Mouse (Mus musculus): ENCODE measurements around the gene Osbpl7. TPM values are rescaled to one million over a fixed set of nuclear protein-coding genes. Genes with fewer than 3 reads are reported as not detected.
A peak's percentile ranks its signal among the peaks of the same experiment; 100 is the strongest.

Osbpl7 gene
- total and polyA plus RNA-seq, 2 experiments = 1.7 to 2.2 TPM

GRCm38 (mm10) chr11:97041022-97041899, 9.2 kb upstream of the Osbpl7 start, which contains the start of the genes Lrrc46 and Mrpl10:
Gene Lrrc46, minus strand, starts transcription at chr11:97041407.
Gene Mrpl10, plus strand, starts transcription at chr11:97041560.
- Histone ChIP-seq H3K9ac (ENCODE audit: low read depth, low read length) (peak within 1 kb of the TSS; percentile 90), H3K4me3 (ENCODE audit: insufficient read depth, low read depth, low read length) (peak within 1 kb of the TSS; percentile 85), H3K4me1 (ENCODE audit: control insufficient read depth, insufficient read depth, low read length) (peaks cover 6% of the 10 kb centered on the region), H3K36me3 (ENCODE audit: control insufficient read depth, insufficient read depth, low read length) (no peaks in the 10 kb centered on the region), H3K27me3 (ENCODE audit: control insufficient read depth, insufficient read depth, low read length) (no peaks in the 10 kb centered on the region), H3K27ac (replicated peaks; ENCODE audit: insufficient read depth, low read depth, low read length) (peak within 1 kb of the TSS; percentile 60), H3K79me2 (ENCODE audit: control insufficient read depth, insufficient read depth, low read length) (peaks cover 3% of the 10 kb centered on the region; the same call in 1 of the 2 replicates)
- TF ChIP-seq POLR2A (IDR thresholded peaks at IDR 0.05; ENCODE audit: extremely low read depth, insufficient read depth, low read length) (peak; percentile 56), CTCF (IDR thresholded peaks at IDR 0.05; ENCODE audit: low read depth, low read length) (no peak)
- under 1% methylated on average over 48 of the region's 48 CpGs for WGBS
- DNase-seq (ENCODE audit: extremely low read depth, low read depth, low spot score) = peak; percentile 75

GRCm38 (mm10) chr11:97044902-97045301, 5.5 kb upstream of the Osbpl7 start:
- 95% methylated on average over 8 of the region's 8 CpGs for WGBS
- H3K79me2 ChIP-seq (ENCODE audit: control insufficient read depth, insufficient read depth, low read length) = peaks cover 3% of the 10 kb centered on the region; the same call in 1 of the 2 replicates
- H3K4me3 ChIP-seq (ENCODE audit: insufficient read depth, low read depth, low read length) = no peak overlapping the region
- no peaks in the 10 kb centered on the region for H3K36me3 ChIP-seq (ENCODE audit: control insufficient read depth, insufficient read depth, low read length)
- H3K27ac ChIP-seq (replicated peaks; ENCODE audit: insufficient read depth, low read depth, low read length) = no peak overlapping the region
- no peaks in the 10 kb centered on the region for H3K27me3 ChIP-seq (ENCODE audit: control insufficient read depth, insufficient read depth, low read length)
- no peak overlapping the region for H3K9ac ChIP-seq (ENCODE audit: low read depth, low read length)
- TF ChIP-seq CTCF (IDR thresholded peaks at IDR 0.05; ENCODE audit: low read depth, low read length) (no peak), POLR2A (IDR thresholded peaks at IDR 0.05; ENCODE audit: extremely low read depth, insufficient read depth, low read length) (no peak)
- DNase-seq (ENCODE audit: extremely low read depth, low read depth, low spot score) = no peak
- H3K4me1 ChIP-seq (ENCODE audit: control insufficient read depth, insufficient read depth, low read length) = peaks cover 6% of the 10 kb centered on the region

GRCm38 (mm10) chr11:97045861-97046260, 4.6 kb upstream of the Osbpl7 start:
- H3K79me2 ChIP-seq (ENCODE audit: control insufficient read depth, insufficient read depth, low read length) = peaks cover 3% of the 10 kb centered on the region; the same call in 1 of the 2 replicates
- no peaks in the 10 kb centered on the region for H3K27me3 ChIP-seq (ENCODE audit: control insufficient read depth, insufficient read depth, low read length)
- no peak overlapping the region for H3K4me3 ChIP-seq (ENCODE audit: insufficient read depth, low read depth, low read length)
- no peak overlapping the region for H3K27ac ChIP-seq (replicated peaks; ENCODE audit: insufficient read depth, low read depth, low read length)
- 91% methylated on average over 7 of the region's 7 CpGs for WGBS
- H3K4me1 ChIP-seq (ENCODE audit: control insufficient read depth, insufficient read depth, low read length) = peaks cover 7% of the 10 kb centered on the region
- DNase-seq (ENCODE audit: extremely low read depth, low read depth, low spot score) = no peak
- H3K9ac ChIP-seq (ENCODE audit: low read depth, low read length) = no peak overlapping the region
- H3K36me3 ChIP-seq (ENCODE audit: control insufficient read depth, insufficient read depth, low read length) = no peaks in the 10 kb centered on the region
- no peak for TF ChIP-seq POLR2A (IDR thresholded peaks at IDR 0.05; ENCODE audit: extremely low read depth, insufficient read depth, low read length)
- 0 out of 2 replicates have a peak, but pooled peaks have one; percentile 14 for TF ChIP-seq CTCF (IDR thresholded peaks at IDR 0.05; ENCODE audit: low read depth, low read length)

- no peak for DNase-seq (ENCODE audit: extremely low read depth, low read depth, low spot score)
- peaks cover 8% of the 10 kb centered on the region for H3K4me1 ChIP-seq (ENCODE audit: control insufficient read depth, insufficient read depth, low read length)
- H3K27me3 ChIP-seq (ENCODE audit: control insufficient read depth, insufficient read depth, low read length) = no peaks in the 10 kb centered on the region
- no peak overlapping the region for H3K27ac ChIP-seq (replicated peaks; ENCODE audit: insufficient read depth, low read depth, low read length)
- no peaks in the 10 kb centered on the region for H3K79me2 ChIP-seq (ENCODE audit: control insufficient read depth, insufficient read depth, low read length)
- H3K36me3 ChIP-seq (ENCODE audit: control insufficient read depth, insufficient read depth, low read length) = no peaks in the 10 kb centered on the region
- no peak for TF ChIP-seq CTCF (IDR thresholded peaks at IDR 0.05; ENCODE audit: low read depth, low read length)
- TF ChIP-seq POLR2A (IDR thresholded peaks at IDR 0.05; ENCODE audit: extremely low read depth, insufficient read depth, low read length) = no peak
- 72% methylated on average over 8 of the region's 8 CpGs for WGBS
- no peak overlapping the region for H3K9ac ChIP-seq (ENCODE audit: low read depth, low read length)
- no peak overlapping the region for H3K4me3 ChIP-seq (ENCODE audit: insufficient read depth, low read depth, low read length)
These were observed 2.3 kb upstream of the Osbpl7 start for GRCm38 (mm10) chr11:97048090-97048650.

GRCm38 (mm10) chr11:97049492-97050085, 839 bp upstream of the Osbpl7 start:
- no peaks in the 10 kb centered on the region for H3K36me3 ChIP-seq (ENCODE audit: control insufficient read depth, insufficient read depth, low read length)
- no peak for DNase-seq (ENCODE audit: extremely low read depth, low read depth, low spot score)
- no peaks in the 10 kb centered on the region for H3K79me2 ChIP-seq (ENCODE audit: control insufficient read depth, insufficient read depth, low read length)

More at GRCm38 (mm10) chr11:97049492-97050085, 839 bp upstream of the Osbpl7 start:
- WGBS = 85% methylated on average over 6 of the region's 6 CpGs
- no peak for TF ChIP-seq POLR2A (IDR thresholded peaks at IDR 0.05; ENCODE audit: extremely low read depth, insufficient read depth, low read length)
- no peak for TF ChIP-seq CTCF (IDR thresholded peaks at IDR 0.05; ENCODE audit: low read depth, low read length)
- Histone ChIP-seq H3K9ac (ENCODE audit: low read depth, low read length) (no peak overlapping the region), H3K4me1 (ENCODE audit: control insufficient read depth, insufficient read depth, low read length) (peaks cover 8% of the 10 kb centered on the region), H3K27ac (replicated peaks; ENCODE audit: insufficient read depth, low read depth, low read length) (no peak overlapping the region), H3K4me3 (ENCODE audit: insufficient read depth, low read depth, low read length) (no peak overlapping the region), H3K27me3 (ENCODE audit: control insufficient read depth, insufficient read depth, low read length) (no peaks in the 10 kb centered on the region)
